In the genomic region with DNA sequence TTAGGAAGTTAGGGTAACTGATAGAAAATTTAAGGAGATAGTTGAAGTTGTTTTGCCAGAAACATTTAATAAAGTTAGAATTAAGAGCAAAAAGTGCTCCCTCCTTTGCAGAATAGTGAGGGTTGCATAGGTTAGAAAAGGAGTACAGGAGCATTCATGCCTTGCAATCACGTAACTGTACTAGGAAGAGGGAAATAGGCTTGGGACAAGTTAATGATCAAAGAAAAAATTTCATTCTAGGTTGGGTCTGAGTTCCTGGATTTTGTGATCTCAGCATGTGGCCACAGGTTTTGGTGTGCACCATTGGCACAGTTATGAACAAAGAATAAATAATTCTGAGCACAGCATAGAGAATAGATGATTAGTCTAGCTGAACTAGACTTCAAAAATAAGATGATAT, we compare ENCODE assay signal across 17 mouse cellular contexts.
"Had no signal": no experiment of that assay in that cellular context is flagged by ENCODE, and none has a peak within 500 bp of the region (broad histone marks: within the 10 kb centered on the region; RNA-seq: fewer than 3 reads in every experiment).

No protein-coding gene starts in this region.

- H3K36me3 ChIP-seq: midbrain, embryonic 13.5 days; midbrain, embryonic 15.5 days; neural tube, embryonic 12.5 days; stomach, embryonic 15.5 days had no signal

- H3K9me3 ChIP-seq: lung, embryonic 15.5 days; megakaryocyte, embryonic 14.5 days; midbrain, embryonic 13.5 days; midbrain, embryonic 15.5 days; neural tube, embryonic 12.5 days; stomach, embryonic 15.5 days had no signal

- ATAC-seq: lung, postnatal 0 days; midbrain, embryonic 13.5 days; midbrain, embryonic 15.5 days had no signal

- H3K4me3 ChIP-seq: lung, embryonic 15.5 days; megakaryocyte, embryonic 14.5 days; midbrain, embryonic 13.5 days; midbrain, embryonic 15.5 days; neural tube, embryonic 12.5 days; stomach, embryonic 15.5 days had no signal

- H3K4me2 ChIP-seq: lung, embryonic 15.5 days; midbrain, embryonic 11.5 days; midbrain, embryonic 13.5 days; midbrain, embryonic 15.5 days; neural tube, embryonic 12.5 days; stomach, embryonic 15.5 days had no signal

- H3K9ac ChIP-seq: lung, embryonic 15.5 days; midbrain, embryonic 13.5 days; midbrain, embryonic 15.5 days; neural tube, embryonic 12.5 days; stomach, embryonic 15.5 days had no signal

- DNase-seq: lung, adult 2 months; lung, postnatal 14 days; lung, postnatal 36 days; right cerebral cortex, postnatal 14 days; thymus, adult 2 months; thymus, postnatal 25 days; thymus, postnatal 4 days had no signal

- H3K27ac ChIP-seq: lung, embryonic 15.5 days; macrophage; midbrain, embryonic 13.5 days; midbrain, embryonic 15.5 days; neural tube, embryonic 12.5 days; stomach, embryonic 15.5 days; stomach, postnatal 0 days had no signal

- H3K27me3 ChIP-seq: lung, embryonic 15.5 days; megakaryocyte, embryonic 14.5 days; midbrain, embryonic 13.5 days; midbrain, embryonic 15.5 days; neural tube, embryonic 12.5 days; stomach, embryonic 15.5 days had no signal

- H3K4me1 ChIP-seq: lung, embryonic 15.5 days; megakaryocyte, embryonic 14.5 days; midbrain, embryonic 13.5 days; midbrain, embryonic 15.5 days; neural tube, embryonic 12.5 days; stomach, embryonic 15.5 days had no signal
